Mouse (Mus musculus) cerebellum, postnatal 25 days (tissue): ENCODE results near the gene Hal.
A peak's percentile ranks its signal among the peaks of the same experiment; 100 is the strongest.

Experiments
- DNase-seq, 2 experiments: peaks; one replicate each; pipeline ENCODE4 v3.0.0; 2021; ENCODE audit warnings: mixed read lengths in 2 of 2

The Hal gene

DNA sequence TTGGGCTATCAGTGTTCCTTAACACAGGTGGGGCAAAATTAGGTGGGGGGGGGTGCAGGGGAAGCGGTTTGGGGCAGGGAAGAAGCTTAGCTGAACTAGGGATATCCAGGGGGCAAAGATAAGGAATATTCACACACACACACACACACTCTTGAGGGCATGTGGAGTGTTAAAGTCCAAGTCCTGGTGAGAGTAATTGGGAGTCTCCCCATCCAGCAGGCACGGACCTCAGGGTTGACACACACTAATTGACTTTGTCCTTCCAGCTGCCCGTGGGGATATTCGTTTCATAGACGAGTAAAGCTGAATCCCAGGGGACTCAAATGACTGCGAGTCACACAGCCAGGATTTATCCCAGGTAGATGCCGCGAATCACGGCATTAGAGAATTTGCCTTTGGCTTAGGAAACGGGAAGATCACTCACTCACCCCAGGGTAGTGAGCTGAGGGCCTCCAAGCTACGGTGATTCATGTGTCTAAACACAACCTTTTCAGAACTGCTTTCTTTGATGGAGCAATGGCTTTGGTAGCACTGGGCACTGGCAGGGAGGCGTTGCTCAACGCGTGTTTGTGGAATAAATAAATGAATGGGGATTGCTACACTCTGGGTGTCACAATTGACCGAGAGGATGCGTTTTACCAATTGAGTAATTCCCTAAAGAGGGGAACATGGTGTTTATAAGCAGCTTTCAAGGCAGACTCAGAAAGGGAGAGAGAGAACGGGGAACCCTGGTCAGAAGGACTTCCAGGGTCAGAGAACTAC, at the start of gene Hal:
TSS of gene Hal (plus strand) at position 703 of the 762 bp plus-strand sequence.
- no peak for DNase-seq

DNA sequence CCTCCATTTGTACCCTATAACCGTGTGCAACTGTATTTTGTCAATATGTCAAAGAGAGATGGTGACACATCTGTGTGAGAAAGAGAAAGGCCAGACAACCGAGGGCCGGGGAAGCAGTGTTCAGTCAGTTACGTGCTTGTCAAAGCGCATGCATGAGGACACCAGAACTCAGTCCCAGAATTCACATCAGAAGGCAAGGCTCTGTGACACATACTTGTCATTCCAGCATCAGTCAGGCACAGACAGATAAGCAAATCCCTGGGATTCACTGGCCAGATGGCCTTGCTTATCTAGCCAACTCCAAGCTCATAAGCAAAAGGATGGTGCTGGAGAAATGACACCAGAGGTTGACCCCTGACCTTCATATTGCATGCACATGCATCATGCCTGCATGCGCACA, 47.1 kb upstream of the Hal start:
- no peak for DNase-seq

DNA sequence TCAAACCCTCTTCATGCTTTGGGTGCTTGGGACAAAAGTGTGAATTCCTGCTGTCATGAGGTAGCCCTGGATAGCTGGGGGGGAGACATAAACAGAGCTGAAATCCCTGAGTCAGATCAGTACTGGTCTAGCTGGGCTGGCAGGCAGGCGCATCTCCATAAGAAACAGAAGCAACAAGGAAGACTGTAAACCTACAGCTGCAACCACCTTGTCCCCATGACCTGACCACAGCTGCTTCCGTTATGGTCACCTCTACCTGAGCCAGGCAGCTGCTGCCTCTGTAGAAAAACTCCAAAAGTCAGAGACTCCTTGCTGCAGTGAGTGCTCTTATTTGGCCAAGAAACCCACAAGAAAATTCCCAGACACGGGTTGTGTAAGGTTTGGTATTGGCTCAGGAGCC, 46.4 kb upstream of the Hal start:
- no peak for DNase-seq

DNA sequence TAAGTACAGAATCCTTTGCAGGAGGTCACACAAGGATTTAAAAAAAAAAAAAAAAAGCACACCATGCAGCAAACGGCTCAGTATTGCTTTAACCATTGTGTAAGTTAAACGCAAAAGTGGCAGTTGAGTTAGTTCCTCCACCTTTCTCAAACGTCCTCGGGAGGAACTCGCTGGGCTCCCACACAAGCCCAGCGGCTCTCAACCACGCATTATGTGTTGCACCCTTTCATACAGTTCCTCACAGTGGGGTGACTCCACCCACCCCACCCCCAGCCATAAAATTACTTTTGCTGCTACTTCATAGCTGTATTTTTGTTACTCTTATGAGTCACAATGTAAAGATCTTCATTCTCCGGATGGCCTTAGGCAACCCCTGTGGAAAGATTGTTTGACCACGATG, 44.2 kb upstream of the Hal start:
- no peak for DNase-seq

DNA sequence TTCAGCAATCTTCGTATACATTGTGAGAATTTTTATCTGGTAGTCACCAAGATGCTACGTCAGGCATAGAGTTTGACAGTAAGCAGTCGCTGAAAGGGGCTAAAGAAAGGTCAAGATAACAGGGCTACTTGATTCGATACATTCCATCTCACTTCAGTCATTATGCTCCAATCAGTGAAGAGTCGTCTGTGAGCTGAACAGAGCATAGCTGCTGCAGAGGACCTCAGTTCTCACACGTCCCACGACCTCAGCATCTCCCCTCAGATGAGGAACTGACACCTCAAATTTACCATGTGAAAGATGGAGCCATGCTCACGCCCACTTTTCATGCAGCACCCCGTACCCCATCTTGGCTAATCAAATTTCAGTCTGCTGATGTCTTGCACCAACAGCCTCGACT, 41.2 kb upstream of the Hal start:
- no peak for DNase-seq

DNA sequence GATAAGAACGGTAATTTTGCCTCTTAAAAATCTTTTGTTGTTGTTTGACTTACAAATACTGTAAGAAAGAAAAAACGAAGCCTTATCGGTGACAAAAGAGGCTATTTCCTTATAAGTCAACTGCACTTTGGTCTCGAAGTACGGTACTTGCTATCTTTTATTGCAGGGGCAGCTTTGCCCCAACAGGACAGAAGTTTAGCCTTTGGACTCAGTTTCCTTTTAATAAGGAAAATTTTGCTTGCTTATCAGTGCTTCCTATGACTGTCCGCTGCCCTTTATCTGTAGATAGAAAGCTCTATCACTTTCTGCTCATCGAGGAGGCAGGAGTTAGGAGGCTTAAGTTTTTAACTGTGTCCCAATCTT, 33.9 kb upstream of the Hal start:
- no peak for DNase-seq

DNA sequence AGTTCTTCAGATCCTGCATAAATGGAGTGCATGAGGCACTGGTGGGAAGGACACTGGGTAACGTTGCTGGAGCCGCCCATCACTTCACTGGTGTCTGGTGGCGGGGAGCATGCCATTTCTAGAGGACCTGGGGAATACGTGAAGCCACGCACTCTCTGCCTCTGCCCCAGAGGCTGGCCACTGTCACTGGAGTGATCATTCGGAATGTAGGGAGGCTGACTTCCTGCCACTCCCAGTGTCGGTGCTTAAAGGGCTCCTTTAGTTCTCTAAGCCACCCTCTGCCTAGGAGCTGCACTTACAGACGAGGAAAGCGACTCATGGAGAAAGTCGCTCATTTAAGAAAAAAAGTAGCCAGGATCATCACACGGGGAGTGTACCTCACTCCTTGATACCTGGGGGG, 28.5 kb upstream of the Hal start:
- DNase-seq: no peak

DNA sequence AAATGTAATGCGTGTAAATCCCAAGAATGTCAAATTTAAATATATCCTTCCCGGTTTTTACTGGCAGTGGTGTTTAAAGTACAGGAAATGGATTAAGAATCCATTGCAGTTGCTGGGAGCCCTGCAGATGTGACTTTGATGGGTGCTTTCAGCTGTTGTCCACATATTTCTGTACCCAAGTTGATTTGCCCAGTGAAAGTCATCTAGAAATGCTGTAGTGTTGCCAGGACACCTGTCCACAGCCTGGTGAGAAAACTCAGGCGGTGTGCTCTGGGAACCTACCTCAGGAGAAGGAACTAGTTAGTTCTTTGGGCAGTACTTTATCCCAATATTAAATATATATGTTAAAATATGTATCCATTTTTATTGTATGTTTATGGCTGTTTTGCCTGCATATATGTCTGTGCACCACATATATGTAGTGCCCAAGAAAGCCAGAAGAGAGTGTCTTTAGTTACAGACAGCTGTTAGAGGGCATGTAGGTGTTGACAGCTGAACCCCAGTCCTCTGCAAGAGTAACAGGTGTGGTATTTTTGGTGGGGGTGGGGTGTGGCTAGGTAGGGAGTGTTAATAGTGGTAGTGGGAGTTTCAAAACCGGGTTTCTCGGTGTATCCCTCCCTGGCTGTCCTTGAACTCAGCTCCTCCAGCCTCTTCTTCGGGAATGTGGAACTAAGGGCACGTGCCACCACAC, 25.7 kb upstream of the Hal start:
- no peak for DNase-seq

DNA sequence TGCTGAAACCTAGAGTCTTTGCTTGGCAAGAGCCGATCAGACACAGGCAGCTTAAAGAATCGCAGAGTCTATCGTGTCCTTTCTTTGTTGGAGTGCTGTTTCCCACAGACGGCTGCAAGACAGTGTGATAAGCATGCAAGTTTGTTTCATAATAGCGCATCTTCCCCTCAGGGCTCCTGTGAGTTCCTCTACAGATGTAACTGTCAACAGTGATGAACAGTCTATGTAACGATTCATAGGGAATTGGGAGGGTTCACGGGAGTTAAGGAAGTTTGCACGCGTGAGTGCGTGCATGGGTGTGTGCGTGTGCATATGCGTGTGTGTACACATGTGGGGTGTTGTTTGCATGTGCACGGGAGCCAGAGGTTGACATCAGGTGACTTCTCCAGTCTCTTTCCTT, 25.0 kb upstream of the Hal start:
- no peak for DNase-seq

DNA sequence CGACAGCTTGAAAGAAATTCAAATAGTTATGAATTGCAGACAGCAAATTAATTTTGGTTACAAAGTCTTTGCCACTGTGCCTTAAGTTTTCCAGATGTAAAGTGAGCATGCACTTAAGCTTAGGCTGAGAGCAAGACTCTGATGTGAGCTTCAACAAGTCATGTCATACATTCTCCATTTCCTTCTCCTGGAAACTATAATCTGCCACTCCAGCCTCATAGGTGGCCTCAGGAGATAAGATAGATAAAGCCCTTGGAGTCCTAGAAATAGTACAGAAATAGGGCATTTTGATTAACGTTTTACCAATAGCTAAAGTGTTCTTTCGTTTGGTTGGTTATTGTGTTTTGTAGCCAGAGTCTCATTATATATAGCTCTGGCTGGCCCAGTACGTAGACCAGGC, 21.3 kb upstream of the Hal start:
- no peak for DNase-seq

DNA sequence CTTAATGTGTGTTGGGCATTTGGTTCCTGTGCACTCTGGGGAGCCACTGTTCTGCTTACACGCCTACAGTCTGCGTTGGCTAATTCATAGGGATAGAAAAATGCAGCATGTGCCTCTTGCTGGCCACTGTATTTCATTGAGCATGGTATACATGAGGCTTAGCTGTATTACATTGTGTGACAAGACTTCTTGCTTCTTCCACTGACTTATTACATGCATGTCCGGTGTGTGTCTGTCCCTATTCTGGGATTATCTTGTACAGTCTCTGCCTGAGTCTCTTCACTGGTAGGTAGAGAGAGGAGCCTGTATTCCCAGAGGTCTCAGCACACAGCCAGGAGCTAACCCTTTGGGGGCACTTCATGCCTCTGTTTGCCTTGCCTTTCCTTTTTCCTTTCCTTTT, 20.8 kb upstream of the Hal start:
- no peak for DNase-seq

DNA sequence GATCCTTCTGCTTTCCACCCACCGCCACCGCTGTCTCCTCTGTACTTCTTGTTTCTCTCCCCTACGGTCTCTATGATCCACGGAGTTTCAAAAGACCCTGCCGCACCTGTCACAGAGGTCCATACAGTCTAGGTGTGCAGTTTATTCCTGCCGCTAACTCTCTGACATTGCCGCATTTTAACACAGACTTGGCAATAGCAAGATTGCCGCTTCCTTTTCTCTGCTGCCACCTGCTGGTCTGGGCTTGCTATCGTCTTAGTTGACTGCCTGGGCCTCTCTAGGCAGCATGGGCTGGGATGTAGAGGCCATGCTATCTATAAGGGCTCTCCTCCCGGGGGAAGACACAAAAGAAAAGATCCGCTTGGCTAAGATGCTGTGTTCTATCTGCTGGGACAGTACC, 17.2 kb upstream of the Hal start:
- peak; percentile 87 to 94 for DNase-seq

DNA sequence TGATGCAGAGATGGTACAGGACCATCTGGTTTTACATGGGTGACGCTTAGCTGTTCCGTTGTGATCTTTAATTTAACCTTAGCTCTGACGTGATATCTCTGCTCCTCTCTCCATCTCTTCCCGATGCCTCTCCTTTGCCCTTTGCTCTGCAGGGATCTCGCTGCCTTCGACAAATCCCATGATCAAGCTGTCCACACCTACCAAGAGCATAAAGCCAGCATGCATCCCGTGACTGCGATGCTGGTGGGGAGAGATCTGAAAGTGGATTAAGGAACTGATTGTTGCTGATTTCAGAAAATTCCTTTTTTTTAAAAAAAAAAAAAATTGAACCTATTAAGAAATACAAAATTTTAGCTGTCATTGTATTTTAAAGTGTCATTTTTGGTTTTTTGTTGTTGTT, 4.1 kb upstream of the Hal start:
- no peak for DNase-seq

DNA sequence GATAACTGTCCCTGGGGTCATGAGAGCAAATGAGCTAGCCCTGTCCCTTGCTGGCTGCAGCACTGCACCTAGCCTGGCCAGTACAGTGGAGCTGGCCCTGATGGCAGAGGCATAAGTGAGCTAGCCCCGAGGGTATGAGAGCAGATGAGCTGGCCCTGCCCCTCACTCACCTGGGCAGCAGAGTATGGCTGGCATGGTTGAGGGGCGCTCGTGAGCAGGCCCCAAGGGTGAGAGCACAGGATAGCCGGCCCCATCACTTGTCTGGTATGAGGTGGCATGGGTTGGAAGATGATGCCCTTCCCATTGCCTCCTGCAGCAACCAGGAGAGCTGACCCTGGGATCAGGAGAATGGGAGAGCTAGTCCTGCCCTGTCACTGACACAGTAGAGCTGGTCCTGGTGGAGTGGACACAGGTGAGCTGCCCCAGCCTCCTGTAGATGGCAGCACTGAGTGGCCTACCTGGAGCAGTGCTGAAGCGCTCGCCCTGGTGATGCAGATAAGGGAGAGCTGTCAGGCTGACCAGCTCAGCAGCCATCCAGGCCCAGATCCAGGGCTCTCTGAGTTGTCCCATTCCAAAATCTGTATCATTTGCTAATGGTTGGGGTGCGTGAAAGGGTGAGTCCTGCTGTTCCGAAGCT, 3.4 kb upstream of the Hal start:
- DNase-seq: peak; percentile 77 to 85

DNA sequence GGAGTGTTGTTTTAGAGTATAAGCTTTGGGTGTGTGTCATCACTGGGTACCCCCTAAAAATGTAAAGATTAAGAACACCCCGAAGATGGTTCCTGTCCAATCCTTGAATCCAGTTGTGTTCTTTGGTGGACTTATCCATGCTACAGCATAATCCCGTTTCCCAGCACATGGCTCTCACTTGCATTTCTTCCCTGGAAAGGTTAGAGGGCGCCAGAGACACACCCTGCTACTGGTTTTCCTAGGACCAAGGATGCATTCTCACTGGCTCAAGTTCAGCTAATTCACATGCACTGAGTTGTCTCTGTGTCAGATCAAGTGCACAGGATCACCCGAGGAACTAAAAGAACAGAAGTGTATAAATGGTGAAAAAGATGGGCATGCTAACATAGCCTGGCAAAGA, 1.9 kb upstream of the Hal start:
- peak; percentile 37 to 60 for DNase-seq

DNA sequence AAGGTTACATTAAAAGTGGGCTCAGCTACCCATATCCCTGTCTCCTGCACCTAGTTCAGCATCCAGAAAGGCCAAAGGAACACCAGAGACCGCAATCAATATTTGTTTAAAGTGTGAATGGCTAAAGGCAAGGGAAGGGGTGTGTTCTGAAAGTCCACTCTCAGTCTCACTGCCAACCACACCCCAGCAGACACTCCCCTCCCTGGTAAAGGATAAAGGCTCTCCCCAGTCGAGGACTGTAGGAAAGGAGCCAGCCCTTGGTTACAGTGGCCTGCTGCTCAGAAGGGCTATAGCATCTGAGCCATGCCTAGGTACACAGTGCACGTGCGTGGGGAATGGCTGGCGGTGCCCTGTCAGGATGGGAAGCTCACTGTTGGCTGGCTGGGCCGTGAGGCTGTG, 259 bp downstream of the Hal start:
- no peak for DNase-seq

DNA sequence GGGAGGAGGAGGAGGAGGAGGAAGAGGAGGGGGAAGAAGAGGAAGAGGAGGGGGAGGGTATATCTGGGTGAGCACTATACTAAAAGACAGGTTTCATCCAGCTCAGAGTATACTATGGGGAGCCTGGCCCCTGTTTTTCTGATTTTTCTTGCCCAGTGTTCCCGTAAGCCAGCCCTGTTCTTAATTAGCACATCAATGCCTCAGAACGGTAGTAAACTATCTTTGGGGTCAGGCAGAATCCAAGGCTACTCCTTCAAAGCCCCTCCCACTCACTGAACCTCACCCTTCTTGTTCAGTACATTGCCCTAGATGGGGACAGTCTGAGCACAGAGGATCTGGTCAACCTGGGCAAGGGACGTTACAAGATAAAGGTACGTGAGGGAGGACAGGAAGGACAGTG, 1.9 kb downstream of the Hal start:
- DNase-seq: no peak

DNA sequence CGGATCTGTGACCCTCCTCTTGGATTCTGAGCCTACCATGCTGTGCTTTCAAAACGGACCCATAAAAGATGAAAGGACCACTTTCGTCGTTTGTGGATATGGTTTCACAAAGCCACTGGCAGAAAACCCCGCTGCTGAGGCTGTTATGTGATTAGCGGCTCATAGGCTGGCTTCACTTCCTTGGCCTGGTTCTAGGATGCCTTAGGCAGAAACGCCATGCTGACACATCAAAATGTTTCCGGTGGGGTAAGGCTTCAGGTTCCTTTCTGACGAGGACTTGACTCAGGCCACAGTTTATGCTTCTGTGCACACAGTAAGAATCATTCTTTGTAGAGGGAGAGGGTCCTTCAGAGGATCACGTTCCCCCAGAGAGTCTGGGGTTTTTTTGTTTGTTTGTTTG, 12.3 kb downstream of the Hal start:
- DNase-seq: no peak

DNA sequence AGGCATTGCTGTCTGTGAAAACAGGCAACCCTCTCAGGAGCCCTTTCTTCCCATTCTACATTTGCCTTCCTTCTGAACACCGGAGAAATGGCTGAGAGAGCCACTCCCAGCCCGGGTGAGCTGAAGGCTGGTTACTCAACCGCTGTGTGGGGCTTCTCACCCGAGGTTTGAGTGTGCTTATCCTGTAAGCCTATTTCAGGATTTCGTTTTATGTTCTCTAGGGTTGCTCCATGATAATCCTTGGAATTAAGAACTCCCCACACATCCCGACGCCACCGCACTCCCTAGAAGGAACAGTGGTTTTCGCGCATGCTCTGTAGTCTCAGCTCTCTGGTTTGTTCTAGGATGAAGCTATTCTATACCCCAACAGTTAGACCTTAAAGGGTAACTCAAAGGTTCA, 12.8 kb downstream of the Hal start:
- DNase-seq: no peak

DNA sequence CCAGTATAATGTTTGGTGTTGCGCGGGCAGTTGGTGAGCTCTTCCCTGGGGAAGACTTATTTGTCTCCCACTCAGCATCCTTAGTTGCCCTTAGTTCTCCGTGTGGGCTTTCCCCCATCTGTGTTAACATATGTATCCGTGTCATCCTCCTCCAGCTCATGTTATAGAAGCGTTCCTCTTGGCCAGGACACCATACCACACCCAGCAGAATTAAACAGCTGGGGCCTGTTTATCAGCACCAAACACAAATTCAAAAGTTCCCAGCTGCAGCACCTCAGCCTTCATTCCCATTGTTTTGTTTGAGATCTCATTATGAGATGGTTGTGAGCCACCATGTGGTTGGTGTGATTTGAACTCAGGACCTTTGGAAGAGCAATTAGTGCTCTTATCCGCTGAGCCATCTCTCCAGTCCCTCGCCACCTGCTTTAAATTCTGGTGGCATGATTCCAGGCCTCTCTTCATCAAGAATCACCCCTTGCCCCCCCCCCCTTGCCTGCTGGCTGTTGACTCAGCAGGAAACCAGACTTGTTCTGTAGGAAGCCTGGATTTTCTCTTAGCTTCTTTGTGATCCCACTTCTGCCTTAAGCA, 19.9 kb downstream of the Hal start:
- no peak for DNase-seq

DNA sequence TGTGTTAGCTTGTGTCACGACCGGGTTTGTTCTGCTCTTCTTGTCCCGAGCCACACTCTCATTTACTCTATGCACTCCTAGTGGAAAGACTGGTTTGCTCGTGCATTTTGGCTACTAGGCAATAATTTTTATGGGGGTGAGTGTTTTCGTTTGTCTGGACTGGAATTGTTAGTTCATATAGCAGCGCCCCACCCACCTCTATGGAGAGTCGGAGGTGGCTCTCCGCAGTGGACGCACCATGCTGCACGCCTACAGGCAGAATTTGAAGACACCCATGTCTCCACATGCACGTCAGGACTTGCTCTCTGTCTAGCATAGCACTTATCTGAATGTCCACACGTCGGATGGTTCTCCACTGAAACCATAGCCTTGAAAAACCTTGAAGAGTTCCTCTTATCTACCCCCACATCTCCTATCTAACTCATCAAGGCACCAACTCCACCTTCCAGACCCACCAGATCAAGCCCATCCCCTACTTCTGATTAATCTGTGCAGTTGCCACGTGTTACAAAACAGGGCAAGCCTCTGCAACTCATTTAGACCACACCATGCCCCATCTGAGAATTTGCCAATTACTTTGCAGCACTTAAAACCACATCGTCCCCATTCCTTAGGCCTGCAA, 21.1 kb downstream of the Hal start:
- DNase-seq: no peak

DNA sequence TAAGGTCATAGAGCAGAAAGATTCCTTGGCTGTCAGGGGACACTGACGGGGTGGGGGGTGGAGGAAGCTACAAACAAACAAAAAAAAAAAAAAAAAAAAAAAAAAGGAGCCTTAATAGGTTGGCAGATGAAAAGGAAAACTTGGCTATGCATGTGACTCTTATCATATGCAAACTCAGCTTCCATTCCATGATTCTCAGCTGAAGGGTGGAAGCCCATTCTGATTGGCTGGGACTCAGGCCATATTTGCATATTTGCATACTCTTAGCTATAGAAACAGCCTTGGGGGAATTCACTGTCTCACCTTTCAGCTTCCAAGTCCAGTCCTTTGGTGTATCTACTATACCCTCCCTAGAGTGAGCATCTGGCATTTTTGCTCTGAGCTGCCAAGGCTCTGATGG, 26.9 kb downstream of the Hal start:
- peak in 1 of 2 experiments; percentile 16 for DNase-seq

DNA sequence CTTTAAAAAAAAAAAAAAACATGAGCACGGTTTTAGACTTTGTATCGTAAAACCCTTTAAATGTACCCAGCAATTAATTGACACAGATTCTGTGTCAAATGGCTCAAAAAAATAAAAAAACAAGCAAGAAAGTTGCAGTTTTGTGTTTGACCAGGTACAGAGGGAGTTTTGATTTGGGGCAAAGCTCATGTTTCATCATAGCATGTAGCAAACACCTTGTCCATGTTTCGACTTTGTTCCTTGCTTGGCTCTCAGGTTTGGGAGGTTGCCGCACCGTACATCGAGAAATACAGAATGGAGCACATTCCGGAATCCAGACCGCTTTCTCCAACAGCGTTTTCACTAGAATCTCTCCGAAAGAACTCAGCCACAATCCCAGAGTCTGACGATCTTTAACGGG, 27.4 kb downstream of the Hal start:
- DNase-seq: no peak

DNA sequence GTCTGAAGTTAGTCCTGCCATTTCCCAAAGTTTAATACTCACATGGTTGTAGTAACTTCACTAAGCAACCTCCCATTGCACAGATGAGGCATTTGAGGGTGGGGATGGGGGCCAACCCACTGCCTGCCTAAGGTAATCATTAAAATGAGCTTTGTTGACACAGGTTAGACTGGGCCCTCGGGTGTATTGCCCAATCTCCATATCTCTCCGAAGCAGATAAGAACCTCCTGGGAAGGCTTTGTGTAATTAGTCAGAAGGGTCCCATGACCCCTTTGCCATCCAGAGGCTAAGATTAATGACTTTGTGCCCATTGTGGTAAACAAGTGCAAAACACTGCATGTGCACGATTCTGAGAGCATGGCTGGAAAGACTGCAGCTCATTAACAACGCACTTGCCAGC, 29.2 kb downstream of the Hal start:
- DNase-seq: no peak
